Mouse (Mus musculus) midbrain, embryonic 14.5 days (tissue): ENCODE measurements at regions not wholly inside any gene's neighbourhood (a gene's known extent, or its start where the extent isn't known, plus 50 kb on each side); places are given as distances from the start of the nearest gene placed in this dataset.

ENCODE experiments used
- ATAC-seq: fragments of 200-750 bp; cut with Nextera tagmentation; 2 replicates; pipeline ENCODE4 v1.8.0; 2017; ENCODE audit warnings: moderate number of reproducible peaks, moderate library complexity; ENCODE audit not compliant: low FRiP score, low TSS enrichment
- DNase-seq: peaks from one replicate; pipeline ENCODE4 v3.0.0-alpha.2; 2015
- H3K27ac ChIP-seq: fragments of 300-500 bp; sonication (generic); replicated peaks from 2 replicates; pipeline ENCODE4 v1.5.1; 2014; ENCODE audit warnings: mild to moderate bottlenecking, low read depth, low read length, moderate library complexity
- H3K27me3 ChIP-seq: fragments of 300-500 bp; sonication (generic); 2 replicates; pipeline ENCODE4 v1.6.1; 2014; ENCODE audit warnings: low read length, control low read depth, mixed read lengths; ENCODE audit not compliant: control insufficient read depth, insufficient read depth
- H3K36me3 ChIP-seq: fragments of 300-500 bp; sonication (generic); 2 replicates; pipeline ENCODE4 v1.6.1; 2014; ENCODE audit warnings: low read length, control low read depth; ENCODE audit not compliant: control insufficient read depth, insufficient read depth
- H3K4me1 ChIP-seq: fragments of 300-500 bp; sonication (generic); 2 replicates; pipeline ENCODE4 v1.6.1; 2014; ENCODE audit warnings: mild to moderate bottlenecking, antibody characterized with exemption, low read length, control low read depth; ENCODE audit not compliant: control insufficient read depth, insufficient read depth
- H3K4me2 ChIP-seq: fragments of 300-500 bp; sonication (generic); 2 replicates; pipeline ENCODE4 v1.6.1; 2014; ENCODE audit warnings: mild to moderate bottlenecking, low read length, moderate library complexity
- H3K4me3 ChIP-seq: fragments of 300-500 bp; sonication (generic); replicated peaks from 2 replicates; pipeline ENCODE4 v1.5.1; 2014; ENCODE audit warnings: low read depth, low read length
- H3K9ac ChIP-seq: fragments of 300-500 bp; sonication (generic); replicated peaks from 2 replicates; pipeline ENCODE4 v1.6.1; 2014; ENCODE audit warnings: mild to moderate bottlenecking, low read length, moderate library complexity
- H3K9me3 ChIP-seq: fragments of 300-500 bp; sonication (generic); 2 replicates; pipeline ENCODE4 v1.6.1; 2016; ENCODE audit warnings: low read length, control low read depth, mixed read lengths; ENCODE audit not compliant: control insufficient read depth
- WGBS: fragments of 180-500 bp; shearing (Covaris S2); extraction: QIAGEN DNeasy Blood & Tissue Kit; methylation state at CpG from one replicate; pipeline ENCODE4 v1.1.7; 2014; 5-methylcytosine and 5-hydroxymethylcytosine counted together

GRCm38 (mm10) chr8:92732229-92732628 lies 58.1 kb downstream of the Irx6 start:
- no peak overlapping the region for H3K9ac ChIP-seq
- no peaks in the 10 kb centered on the region for H3K36me3 ChIP-seq
- WGBS, result 92% methylated on average over 9 of the region's 9 CpGs
- no peak for DNase-seq
- no peak overlapping the region for H3K4me3 ChIP-seq
- H3K27ac ChIP-seq, result no peak overlapping the region
- H3K4me1 ChIP-seq, result 0 out of 2 replicates have a peak, but pooled peaks cover under 1% of the 10 kb centered on the region
- no peak overlapping the region for H3K4me2 ChIP-seq
- no peaks in the 10 kb centered on the region for H3K9me3 ChIP-seq
- peaks cover 7% of the 10 kb centered on the region for H3K27me3 ChIP-seq
- ATAC-seq, result no peak

GRCm38 (mm10) chr8:92735646-92736045 lies 61.6 kb downstream of the Irx6 start:
- Histone ChIP-seq H3K9ac (no peak overlapping the region), H3K27me3 (peaks cover 9% of the 10 kb centered on the region), H3K4me1 (peaks cover 9% of the 10 kb centered on the region), H3K4me3 (no peak overlapping the region), H3K27ac (no peak overlapping the region), H3K4me2 (no peak overlapping the region), H3K9me3 (no peaks in the 10 kb centered on the region), H3K36me3 (no peaks in the 10 kb centered on the region)
- WGBS, result 80% methylated on average over 9 of the region's 9 CpGs
- ATAC-seq (no peak), DNase-seq (no peak)

- Histone ChIP-seq H3K4me3 (no peak overlapping the region), H3K4me2 (no peak overlapping the region), H3K27ac (no peak overlapping the region), H3K36me3 (no peaks in the 10 kb centered on the region), H3K9ac (no peak overlapping the region), H3K9me3 (no peaks in the 10 kb centered on the region), H3K27me3 (peaks cover 10% of the 10 kb centered on the region), H3K4me1 (peaks cover 24% of the 10 kb centered on the region)
- no peak for DNase-seq
- WGBS, result 7% methylated on average over 1 of the region's 1 CpGs
- ATAC-seq, result no peak
Measured at GRCm38 (mm10) chr8:92738080-92738479, 64.0 kb downstream of the Irx6 start.

GRCm38 (mm10) chr8:92740286-92740808 lies 66.3 kb downstream of the Irx6 start:
- Histone ChIP-seq H3K4me2 (no peak overlapping the region), H3K9ac (no peak overlapping the region), H3K36me3 (no peaks in the 10 kb centered on the region), H3K27me3 (peaks cover 10% of the 10 kb centered on the region), H3K4me1 (peaks cover 34% of the 10 kb centered on the region), H3K27ac (no peak overlapping the region), H3K9me3 (no peaks in the 10 kb centered on the region), H3K4me3 (no peak overlapping the region)
- ATAC-seq, result no peak; the same call in 1 of the 2 replicates
- WGBS, result 27% methylated on average over 9 of the region's 9 CpGs
- peak; percentile 59 for DNase-seq

- WGBS, result 76% methylated on average over 3 of the region's 3 CpGs
- H3K4me1 ChIP-seq, result peaks cover 34% of the 10 kb centered on the region
- ATAC-seq, result no peak
Measured at GRCm38 (mm10) chr8:92741836-92742235, 67.7 kb downstream of the Irx6 start.

GRCm38 (mm10) chr8:92743108-92743507 lies 69.0 kb downstream of the Irx6 start:
- peaks cover 8% of the 10 kb centered on the region for H3K27me3 ChIP-seq
- H3K27ac ChIP-seq, result peak overlapping the region; percentile 32; the same call in 1 of the 2 replicates
- H3K4me2 ChIP-seq, result peak overlapping the region; percentile 7; the same call in 1 of the 2 replicates
- H3K36me3 ChIP-seq, result no peaks in the 10 kb centered on the region
- H3K9me3 ChIP-seq, result no peaks in the 10 kb centered on the region
- 2% methylated on average over 12 of the region's 12 CpGs for WGBS
- peak; percentile 53; the same call in 1 of the 2 replicates for ATAC-seq
- DNase-seq, result peak; percentile 73
- peaks cover 40% of the 10 kb centered on the region for H3K4me1 ChIP-seq
- no peak overlapping the region for H3K9ac ChIP-seq
- H3K4me3 ChIP-seq, result no peak overlapping the region

More at GRCm38 (mm10) chr8:92741836-92742235, 67.7 kb downstream of the Irx6 start:
- H3K27ac ChIP-seq, result no peak overlapping the region
- no peaks in the 10 kb centered on the region for H3K36me3 ChIP-seq
- no peak for DNase-seq
- no peak overlapping the region for H3K9ac ChIP-seq
- no peak overlapping the region for H3K4me3 ChIP-seq
- peaks cover 8% of the 10 kb centered on the region for H3K27me3 ChIP-seq
- no peak overlapping the region for H3K4me2 ChIP-seq
- no peaks in the 10 kb centered on the region for H3K9me3 ChIP-seq

- Histone ChIP-seq H3K4me3 (no peak overlapping the region), H3K4me1 (peaks cover 30% of the 10 kb centered on the region), H3K4me2 (no peak overlapping the region), H3K9me3 (no peaks in the 10 kb centered on the region), H3K36me3 (no peaks in the 10 kb centered on the region), H3K27ac (no peak overlapping the region), H3K27me3 (0 out of 2 replicates have a peak, but pooled peaks cover 5% of the 10 kb centered on the region), H3K9ac (no peak overlapping the region)
- DNase-seq (no peak), ATAC-seq (no peak)
- WGBS, result 19% methylated on average over 7 of the region's 7 CpGs
Measured at GRCm38 (mm10) chr8:92747086-92747485, 73.0 kb downstream of the Irx6 start.

GRCm38 (mm10) chr8:92747951-92748350 lies 73.9 kb downstream of the Irx6 start:
- H3K36me3 ChIP-seq, result no peaks in the 10 kb centered on the region
- DNase-seq (peak; percentile 65), ATAC-seq (no peak; the same call in 1 of the 2 replicates)
- H3K27me3 ChIP-seq, result 0 out of 2 replicates have a peak, but pooled peaks cover 5% of the 10 kb centered on the region
- H3K9ac ChIP-seq, result no peak overlapping the region
- peaks cover 21% of the 10 kb centered on the region for H3K4me1 ChIP-seq
- 9% methylated on average over 6 of the region's 6 CpGs for WGBS
- no peak overlapping the region for H3K27ac ChIP-seq
- peak overlapping the region; percentile 11 for H3K4me2 ChIP-seq
- H3K9me3 ChIP-seq, result no peaks in the 10 kb centered on the region
- no peak overlapping the region for H3K4me3 ChIP-seq

- no peak for ATAC-seq
- whole genome bisulfite sequencing, result 88% methylated on average over 3 of the region's 3 CpGs
- Histone ChIP-seq H3K27me3 (no peaks in the 10 kb centered on the region), H3K27ac (no peak overlapping the region), H3K4me1 (no peaks in the 10 kb centered on the region), H3K9ac (no peak overlapping the region), H3K36me3 (no peaks in the 10 kb centered on the region), H3K4me2 (no peak overlapping the region), H3K9me3 (peaks cover 2% of the 10 kb centered on the region; the same call in 1 of the 2 replicates), H3K4me3 (no peak overlapping the region)
- DNase-seq, result no peak
Measured at GRCm38 (mm10) chr8:92759848-92760247, 67.2 kb upstream of the Mmp2 start.
